ENCODE assay signal across 19 mouse cellular contexts in the genomic region with DNA sequence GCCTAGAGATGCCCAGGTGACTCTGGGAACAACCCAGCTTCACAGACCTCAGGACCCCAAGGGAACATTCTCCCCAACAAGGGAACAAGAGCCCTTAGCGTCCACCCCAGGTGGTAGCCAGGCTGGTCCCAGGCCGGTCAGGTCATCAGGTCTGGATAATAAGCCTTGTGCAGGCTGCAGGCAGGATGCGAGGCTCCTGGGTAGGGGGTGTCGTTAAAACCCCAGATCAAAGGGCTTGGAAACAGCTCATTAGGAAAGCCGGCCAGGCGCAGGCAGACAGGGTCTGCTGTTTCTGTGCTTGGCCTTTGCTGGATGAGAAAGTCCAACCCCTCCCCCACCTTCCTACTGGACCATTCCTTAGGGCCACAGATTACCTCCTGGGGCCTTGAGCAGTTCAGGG. TPM values are rescaled to one million over a fixed set of nuclear protein-coding genes. Genes with fewer than 3 reads are reported as not detected.
DNase-seq lines count a peak whose midpoint lies in the region; ATAC-seq lines count a peak whose summit lies in the region.
"Had no signal": no experiment of that assay in that cellular context is flagged by ENCODE, and none has a peak within 500 bp of the region (broad histone marks: within the 10 kb centered on the region; RNA-seq: fewer than 3 reads in every experiment).

No protein-coding gene starts in this region.

- no peak overlapping the region for H3K4me3 ChIP-seq in intestine, embryonic 14.5 days (ENCODE audit: low read depth, low read length)
- no peak overlapping the region for H3K4me3 ChIP-seq in intestine, embryonic 15.5 days (replicated peaks)
- no peak overlapping the region for H3K4me3 ChIP-seq in embryonic facial prominence, embryonic 10.5 days
- no peak overlapping the region for H3K4me3 ChIP-seq in limb, embryonic 13.5 days
- H3K4me3 ChIP-seq: embryonic facial prominence, embryonic 15.5 days; hindbrain, embryonic 13.5 days; neural tube, embryonic 12.5 days had no signal

- no peaks in the 10 kb centered on the region for H3K27me3 ChIP-seq in intestine, embryonic 14.5 days (replicated peaks; ENCODE audit: control insufficient read depth, insufficient read depth, low read length)
- H3K27me3 ChIP-seq in intestine, embryonic 15.5 days (replicated peaks): no peaks in the 10 kb centered on the region
- no peaks in the 10 kb centered on the region for H3K27me3 ChIP-seq in embryonic facial prominence, embryonic 10.5 days (replicated peaks; ENCODE audit: low read depth, poor library complexity, severe bottlenecking)
- H3K27me3 ChIP-seq in limb, embryonic 13.5 days: no peaks in the 10 kb centered on the region
- H3K27me3 ChIP-seq: embryonic facial prominence, embryonic 15.5 days; hindbrain, embryonic 13.5 days; neural tube, embryonic 12.5 days had no signal

- peak; percentile 67 for DNase-seq in embryo, embryonic 10.5 days (ENCODE audit: low spot score)
- no peak for DNase-seq in embryo, embryonic 11 days
- no peak for DNase-seq in intestine, embryonic 14.5 days (ENCODE audit: low spot score)
- DNase-seq in embryonic facial prominence, embryonic 10.5 days (ENCODE audit: low spot score): no peak
- DNase-seq in layer of hippocampus, adult 9-10 months (ENCODE audit: low spot score): no peak
- DNase-seq: adrenal gland, adult 8-10 months; cerebellum, adult 11 months; cerebellum, postnatal 36 days; kidney, postnatal 36 days; thymus, postnatal 14 days had no signal

- no peak overlapping the region for H3K4me2 ChIP-seq in intestine, embryonic 14.5 days (ENCODE audit: low read length)
- no peak overlapping the region for H3K4me2 ChIP-seq in intestine, embryonic 15.5 days (replicated peaks)
- H3K4me2 ChIP-seq in limb, embryonic 13.5 days (replicated peaks): 0 out of 2 replicates have a peak overlapping the region, but pooled peaks have one; percentile 3
- H3K4me2 ChIP-seq: embryonic facial prominence, embryonic 15.5 days; hindbrain, embryonic 13.5 days; neural tube, embryonic 12.5 days had no signal

- no peak overlapping the region for H3K9ac ChIP-seq in intestine, embryonic 14.5 days (ENCODE audit: low read length)
- no peak overlapping the region for H3K9ac ChIP-seq in intestine, embryonic 15.5 days
- H3K9ac ChIP-seq in limb, embryonic 13.5 days: peak overlapping the region; percentile 31; the same call in 1 of the 2 replicates
- H3K9ac ChIP-seq: embryonic facial prominence, embryonic 15.5 days; hindbrain, embryonic 13.5 days; liver, embryonic 14.5 days; neural tube, embryonic 12.5 days had no signal

- peaks cover 32% of the 10 kb centered on the region for H3K4me1 ChIP-seq in intestine, embryonic 14.5 days (replicated peaks; ENCODE audit: control insufficient read depth, insufficient read depth, low read length)
- peaks cover 20% of the 10 kb centered on the region for H3K4me1 ChIP-seq in intestine, embryonic 15.5 days (replicated peaks)
- H3K4me1 ChIP-seq in embryonic facial prominence, embryonic 10.5 days: peaks cover 95% of the 10 kb centered on the region
- H3K4me1 ChIP-seq in limb, embryonic 13.5 days: peaks cover 98% of the 10 kb centered on the region

- ATAC-seq in intestine, embryonic 14.5 days (replicated peaks; ENCODE audit: low FRiP score, low TSS enrichment, low read depth): no peak
- no peak for ATAC-seq in intestine, embryonic 15.5 days
- ATAC-seq in limb, embryonic 13.5 days (ENCODE audit: low FRiP score, low read depth): no peak
- ATAC-seq: intestine, embryonic 16.5 days; lung, postnatal 0 days; midbrain, embryonic 16.5 days had no signal

- 52% methylated on average over 6 of the region's 6 CpGs for WGBS in intestine, embryonic 14.5 days
- WGBS in intestine, embryonic 15.5 days: 63% methylated on average over 6 of the region's 6 CpGs
- 14% methylated on average over 6 of the region's 6 CpGs for WGBS in embryonic facial prominence, embryonic 10.5 days
- WGBS in limb, embryonic 13.5 days: 17% methylated on average over 6 of the region's 6 CpGs

- no peaks in the 10 kb centered on the region for H3K36me3 ChIP-seq in intestine, embryonic 14.5 days (ENCODE audit: control insufficient read depth, insufficient read depth, low read length)
- no peaks in the 10 kb centered on the region for H3K36me3 ChIP-seq in intestine, embryonic 15.5 days
- H3K36me3 ChIP-seq in embryonic facial prominence, embryonic 10.5 days (replicated peaks): no peaks in the 10 kb centered on the region
- no peaks in the 10 kb centered on the region for H3K36me3 ChIP-seq in limb, embryonic 13.5 days
- H3K36me3 ChIP-seq: embryonic facial prominence, embryonic 15.5 days had no signal

- 0 out of 2 replicates have a peak overlapping the region, but pooled peaks have one; percentile 27 for H3K27ac ChIP-seq in intestine, embryonic 14.5 days (ENCODE audit: low read depth)
- no peak overlapping the region for H3K27ac ChIP-seq in intestine, embryonic 15.5 days
- H3K27ac ChIP-seq in embryonic facial prominence, embryonic 10.5 days (replicated peaks): peak overlapping the region; percentile 95
- peak overlapping the region; percentile 99 for H3K27ac ChIP-seq in limb, embryonic 13.5 days
- H3K27ac ChIP-seq: hindbrain, embryonic 13.5 days; liver, embryonic 14.5 days; neural tube, embryonic 12.5 days had no signal

- H3K9me3 ChIP-seq in intestine, embryonic 14.5 days (ENCODE audit: control insufficient read depth, low read length): no peaks in the 10 kb centered on the region
- H3K9me3 ChIP-seq in intestine, embryonic 15.5 days: no peaks in the 10 kb centered on the region
- H3K9me3 ChIP-seq in embryonic facial prominence, embryonic 10.5 days: no peaks in the 10 kb centered on the region
- no peaks in the 10 kb centered on the region for H3K9me3 ChIP-seq in limb, embryonic 13.5 days
- H3K9me3 ChIP-seq: embryonic facial prominence, embryonic 15.5 days; hindbrain, embryonic 13.5 days; neural tube, embryonic 12.5 days had no signal

RNA-seq across cellular contexts. Expression of gene Mrpl23, which starts 16.2 kb away (rescaled TPM):
- 36.1 and 45.8 TPM in 2 replicates for polyA plus RNA-seq in intestine, embryonic 14.5 days (2014; fragmentation: Nextera tagmentation; extraction: Ambion mirVana)
- 44.9 and 57.4 TPM in 2 replicates for polyA plus RNA-seq in intestine, embryonic 15.5 days (2015; fragmentation: Nextera tagmentation; extraction: Ambion mirVana)
- polyA plus RNA-seq in embryonic facial prominence, embryonic 10.5 days (2016; fragmentation: Nextera tagmentation; extraction: Ambion mirVana): 18.1 and 22.4 TPM in 2 replicates
- 27.3 and 35.1 TPM in 2 replicates for polyA plus RNA-seq in limb, embryonic 13.5 days (2015; fragmentation: Nextera tagmentation; extraction: Ambion mirVana)

RNA-seq across cellular contexts. Expression of gene Tnnt3, which starts 50.1 kb away (rescaled TPM):
- polyA plus RNA-seq in intestine, embryonic 14.5 days (2014; fragmentation: Nextera tagmentation; extraction: Ambion mirVana): 1.5 and 2.4 TPM in 2 replicates
- polyA plus RNA-seq in intestine, embryonic 15.5 days (2015; fragmentation: Nextera tagmentation; extraction: Ambion mirVana): 1.4 and 4.3 TPM in 2 replicates
- 1.4 and 1.6 TPM in 2 replicates for polyA plus RNA-seq in embryonic facial prominence, embryonic 10.5 days (2016; fragmentation: Nextera tagmentation; extraction: Ambion mirVana)
- polyA plus RNA-seq in limb, embryonic 13.5 days (2015; fragmentation: Nextera tagmentation; extraction: Ambion mirVana): 60.9 and 62.3 TPM in 2 replicates

Comparison
In these comparisons a context has a peak if more than half of its experiments do, and no peak if none do; other contexts are left out.
1. RNA of gene Tnnt3, which starts 50.1 kb away (polyA plus RNA-seq): 60.9 to 62.3 TPM in limb, embryonic 13.5 days; 1.4 to 4.3 TPM in intestine, embryonic 15.5 days, 1.5 to 2.4 TPM in intestine, embryonic 14.5 days and 1.4 to 1.6 TPM in embryonic facial prominence, embryonic 10.5 days; every median in the first group is over 10 times any median in the second.